Mouse (Mus musculus): ENCODE measurements around the gene Hs6st1.

The Hs6st1 gene

DNA sequence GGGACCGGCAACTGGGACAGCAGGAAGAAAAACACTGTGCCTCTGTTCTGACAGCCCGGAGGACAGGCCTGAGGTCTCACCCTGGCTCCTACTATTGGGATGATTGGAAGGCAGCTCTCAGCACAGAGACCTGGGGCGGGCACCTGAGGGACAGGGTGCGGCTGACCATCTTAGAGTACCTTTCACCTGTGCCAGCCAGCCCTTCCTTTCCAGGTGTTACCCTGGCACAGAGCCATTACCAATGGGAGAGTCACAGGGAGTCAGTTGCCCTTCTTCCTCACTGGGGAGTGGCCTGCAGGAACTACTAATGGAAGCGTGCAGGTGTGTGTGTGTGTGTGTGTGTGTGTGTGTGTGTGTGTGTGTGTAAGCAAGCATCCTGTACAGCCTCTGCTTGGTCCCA lies 15.4 kb downstream of the Hs6st1 start:
- no peak for DNase-seq (ENCODE audit: low read depth, low spot score)

DNA sequence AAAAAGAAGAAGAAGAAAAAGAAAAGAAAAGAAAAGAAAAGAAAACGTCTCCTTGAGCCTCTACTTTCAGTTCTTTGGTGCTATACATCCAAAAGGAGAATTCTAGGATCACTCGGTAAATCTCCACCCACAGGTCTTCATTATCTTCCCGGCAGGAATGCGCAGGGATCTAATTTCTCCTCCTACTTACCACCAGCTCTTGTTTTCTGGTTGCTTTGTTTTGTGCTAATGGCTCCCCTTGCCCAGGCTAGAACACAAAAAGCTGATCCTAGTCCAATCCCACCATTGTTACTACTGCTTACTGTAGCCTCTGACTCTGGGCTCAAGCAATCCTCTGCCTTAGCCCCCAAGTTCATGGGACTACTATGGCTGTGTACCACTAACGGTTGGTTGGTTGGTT lies 16.9 kb downstream of the Hs6st1 start:
- no peak for DNase-seq (ENCODE audit: low read depth, low spot score)

DNA sequence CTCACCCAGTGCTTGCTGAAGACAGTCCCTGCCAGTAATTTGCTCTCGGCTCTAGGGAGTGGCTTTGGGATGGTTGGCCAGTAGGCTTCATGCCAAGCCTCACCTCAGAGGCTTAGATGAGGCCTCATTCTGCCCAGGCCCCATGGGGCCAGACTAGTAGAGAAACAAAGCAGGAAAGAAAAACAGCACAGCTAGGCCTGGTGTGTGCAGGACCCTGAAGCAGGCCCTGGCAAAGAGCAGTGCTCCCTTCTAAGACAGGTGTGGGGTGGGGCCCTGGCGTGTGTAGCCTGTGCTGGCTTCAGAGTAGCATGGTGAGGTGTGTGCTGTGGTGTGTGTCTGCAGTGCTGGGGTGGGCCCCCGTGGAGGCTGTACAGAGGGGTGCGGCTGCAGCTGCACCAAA lies 20.2 kb downstream of the Hs6st1 start:
- DNase-seq (ENCODE audit: low read depth, low spot score), result no peak

DNA sequence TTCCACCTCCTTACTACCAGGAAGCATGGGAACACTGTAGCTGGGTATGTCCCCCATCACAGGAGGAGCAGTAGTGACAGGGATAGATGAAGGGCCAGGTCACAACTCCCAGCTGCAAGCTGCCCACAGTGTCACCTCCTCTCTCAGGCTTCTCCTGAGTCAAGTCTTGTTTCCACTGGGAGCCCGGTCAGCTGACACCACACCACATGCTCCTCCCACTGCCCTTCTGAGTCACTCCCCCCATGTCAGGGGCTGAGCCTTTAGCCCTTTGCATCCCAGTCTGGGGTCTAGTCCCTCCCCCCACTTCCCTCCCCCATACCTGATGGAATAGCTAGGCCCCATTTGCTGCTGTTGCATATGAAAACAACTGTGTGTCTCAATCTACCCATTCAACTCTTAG lies 21.3 kb downstream of the Hs6st1 start:
- DNase-seq (ENCODE audit: low read depth, low spot score), result no peak

DNA sequence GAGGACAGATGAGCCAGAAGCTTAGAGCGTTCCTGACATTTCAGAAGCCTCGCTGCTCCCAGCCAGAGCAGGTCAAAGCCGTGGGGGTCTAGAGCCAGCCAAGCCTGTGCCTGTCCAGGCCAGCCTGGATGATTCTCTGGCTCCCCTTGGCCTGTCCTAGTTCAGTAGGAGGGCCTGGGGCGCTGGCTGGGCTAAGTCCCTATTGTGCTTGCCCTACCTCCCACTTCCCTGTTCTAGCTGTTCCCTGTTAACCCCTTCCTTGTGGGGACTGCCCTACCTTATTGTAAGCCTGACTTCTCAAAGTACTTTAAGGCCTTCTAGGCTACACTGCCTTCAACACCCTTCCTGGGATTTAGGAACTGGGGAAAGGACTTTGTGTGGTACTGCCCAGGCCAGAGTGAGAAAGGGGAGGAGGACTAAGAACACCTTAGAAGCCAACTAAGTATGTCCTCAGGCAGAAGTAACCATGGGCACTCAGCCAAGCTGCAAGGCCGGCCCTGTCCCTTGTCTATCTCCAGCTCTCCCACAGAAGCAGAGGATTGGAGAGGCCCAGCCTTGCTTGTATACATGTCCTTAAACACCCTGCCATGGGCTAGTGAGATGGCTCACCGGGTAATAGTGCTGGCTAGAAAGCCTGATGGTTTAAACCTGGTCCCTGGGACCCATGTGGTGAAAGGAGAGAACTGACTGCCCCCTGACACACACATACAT lies 22.0 kb downstream of the Hs6st1 start:
- DNase-seq (ENCODE audit: low read depth, low spot score), result no peak

- no peak for DNase-seq (ENCODE audit: low read depth, low spot score)
These were observed 22.5 kb downstream of the Hs6st1 start for GRCm38 (mm10) chr1:36090722-36091110.

- no peak for DNase-seq (ENCODE audit: low read depth, low spot score)
These were observed 23.0 kb downstream of the Hs6st1 start for GRCm38 (mm10) chr1:36091246-36091645.

DNA sequence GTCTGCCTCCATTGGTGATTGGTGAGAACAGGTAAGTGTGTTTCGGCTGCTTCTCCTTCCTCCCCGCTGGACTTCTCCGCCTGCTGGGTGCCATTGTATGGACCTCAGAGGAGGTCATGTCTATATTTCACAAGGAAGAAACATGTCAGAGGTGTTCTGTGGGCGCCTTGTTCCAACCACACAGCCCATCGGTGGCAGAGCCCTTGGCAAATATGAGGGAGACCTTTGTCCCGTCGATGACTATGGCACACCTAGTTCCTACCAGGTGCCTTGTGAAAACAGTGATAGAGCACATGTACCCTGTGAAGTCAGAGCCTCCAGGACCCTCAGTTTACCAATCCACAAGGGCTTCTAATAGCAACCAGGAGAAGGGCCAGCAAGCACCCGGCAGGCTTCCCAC lies 25.5 kb downstream of the Hs6st1 start:
- no peak for DNase-seq (ENCODE audit: low read depth, low spot score)

GRCm38 (mm10) chr1:36095423-36096272 lies 27.4 kb downstream of the Hs6st1 start:
- DNase-seq (ENCODE audit: low read depth, low spot score), result no peak

DNA sequence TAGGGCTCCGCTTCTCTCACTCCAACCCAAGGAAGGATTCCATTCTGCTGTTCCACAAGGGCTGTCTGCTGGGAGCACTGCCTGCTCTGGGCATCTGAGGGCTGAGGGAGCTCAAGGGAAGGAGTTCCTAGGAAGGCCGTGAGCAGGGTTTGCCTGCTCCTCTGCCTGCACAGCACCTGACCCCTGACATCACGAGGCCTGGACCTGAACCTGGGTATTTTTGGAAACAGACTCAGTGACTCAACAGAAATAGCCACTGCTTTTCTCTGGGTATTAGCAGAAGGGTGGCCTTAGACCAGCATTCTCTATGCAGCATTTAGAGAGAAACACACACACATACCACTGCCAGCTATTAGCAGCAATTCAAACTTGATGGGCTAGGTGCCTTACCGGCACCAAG lies 30.2 kb downstream of the Hs6st1 start:
- DNase-seq (ENCODE audit: low read depth, low spot score), result no peak

DNA sequence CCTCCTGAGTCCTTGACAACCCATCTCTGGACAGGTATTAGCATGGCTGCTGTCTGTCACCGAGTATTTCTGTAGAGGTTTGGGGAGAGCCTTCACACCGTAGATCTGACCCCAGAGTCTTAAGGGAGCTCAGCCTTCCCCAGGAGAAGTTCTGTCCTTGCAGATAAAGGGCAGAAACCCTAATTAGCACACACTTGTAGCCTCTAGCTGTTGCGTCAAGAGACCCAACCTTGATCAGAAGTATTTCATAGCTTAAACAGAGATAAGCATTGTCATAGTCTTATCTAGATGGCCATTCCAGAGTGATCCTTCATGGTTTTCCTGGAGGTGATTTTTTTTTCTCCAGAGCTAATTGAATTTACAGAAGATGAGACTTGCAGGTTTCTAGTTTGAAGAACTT lies 32.2 kb downstream of the Hs6st1 start:
- no peak for DNase-seq (ENCODE audit: low read depth, low spot score)

DNA sequence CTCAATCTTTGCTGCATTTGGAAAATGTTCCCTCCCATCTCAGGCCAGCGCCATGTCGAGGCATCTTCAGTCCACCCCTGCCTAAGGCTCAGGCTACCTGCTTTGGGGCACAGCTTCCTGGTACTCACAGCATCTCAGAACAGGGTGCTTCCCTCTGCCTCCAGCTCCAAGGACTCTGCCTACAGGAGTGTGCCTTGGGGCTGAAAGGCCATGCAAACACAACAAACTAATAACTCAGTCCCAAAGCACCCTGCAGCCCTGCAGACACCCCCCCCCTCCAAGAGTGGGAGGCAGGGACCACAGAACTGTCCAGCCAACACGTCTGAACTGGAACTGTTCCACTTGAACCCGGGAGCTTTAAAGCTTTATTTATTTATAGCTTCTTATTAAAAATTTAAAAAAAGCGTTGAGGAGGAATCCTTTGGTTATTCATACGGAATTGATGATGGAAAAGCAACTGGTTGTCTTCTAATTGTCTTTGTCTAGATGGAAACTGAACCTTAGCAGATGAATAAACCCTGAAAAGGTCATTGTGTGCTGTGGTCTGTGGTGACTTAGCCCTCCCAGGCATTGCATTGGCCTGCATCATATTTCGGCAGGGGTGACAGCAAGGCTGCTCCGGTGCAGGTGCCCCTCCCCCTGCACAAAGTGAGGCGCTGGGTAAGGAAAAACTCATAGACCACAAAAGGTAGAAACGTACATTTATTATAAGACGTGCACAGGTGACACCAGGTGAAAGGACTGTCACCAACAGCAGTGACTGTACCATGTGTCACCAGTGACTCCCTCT lies 37.9 kb downstream of the Hs6st1 start:
- DNase-seq (ENCODE audit: low read depth, low spot score), result no peak

DNA sequence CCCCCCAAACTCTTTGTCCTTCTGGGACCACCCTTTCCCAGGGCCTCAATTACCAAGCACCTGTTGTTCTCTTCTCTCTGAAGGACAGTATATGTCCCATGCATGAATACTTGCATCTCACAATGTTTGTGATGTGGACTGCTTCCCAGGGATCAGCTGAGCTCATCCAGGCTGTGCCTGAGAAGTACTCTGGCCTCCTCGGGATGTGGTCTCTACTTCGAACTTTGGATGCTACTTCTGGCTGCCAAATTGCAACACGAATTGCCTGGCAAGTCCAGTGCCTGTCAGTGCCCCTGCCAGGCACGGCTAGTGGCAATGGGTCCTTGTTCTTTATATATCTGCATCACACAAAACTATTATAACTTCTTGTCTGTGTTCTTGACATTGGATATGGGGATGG lies 41.8 kb downstream of the Hs6st1 start:
- DNase-seq (ENCODE audit: low read depth, low spot score), result no peak

DNA sequence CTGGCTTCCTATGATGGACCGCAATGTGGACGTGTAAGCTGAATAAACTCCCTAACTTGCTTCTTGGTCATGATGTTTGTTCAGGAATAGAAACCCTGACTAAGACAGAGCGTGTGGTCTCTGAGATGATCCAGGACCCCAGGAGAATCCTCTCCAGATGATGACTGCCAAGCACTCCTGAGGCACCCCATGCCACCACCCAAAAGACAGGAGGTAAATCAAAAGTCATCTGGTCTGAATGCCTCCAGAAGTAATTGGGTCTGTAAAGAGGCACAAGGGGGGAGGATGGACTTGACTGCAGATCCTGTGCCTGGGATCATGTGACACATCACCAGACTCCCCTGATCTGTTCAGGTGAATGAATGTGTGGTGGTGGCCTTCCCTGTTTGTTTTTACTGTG lies 44.5 kb downstream of the Hs6st1 start:
- no peak for DNase-seq (ENCODE audit: low read depth, low spot score)

- no peak for DNase-seq (ENCODE audit: low read depth, low spot score)
These were observed 45.5 kb downstream of the Hs6st1 start for GRCm38 (mm10) chr1:36113670-36114069.

DNA sequence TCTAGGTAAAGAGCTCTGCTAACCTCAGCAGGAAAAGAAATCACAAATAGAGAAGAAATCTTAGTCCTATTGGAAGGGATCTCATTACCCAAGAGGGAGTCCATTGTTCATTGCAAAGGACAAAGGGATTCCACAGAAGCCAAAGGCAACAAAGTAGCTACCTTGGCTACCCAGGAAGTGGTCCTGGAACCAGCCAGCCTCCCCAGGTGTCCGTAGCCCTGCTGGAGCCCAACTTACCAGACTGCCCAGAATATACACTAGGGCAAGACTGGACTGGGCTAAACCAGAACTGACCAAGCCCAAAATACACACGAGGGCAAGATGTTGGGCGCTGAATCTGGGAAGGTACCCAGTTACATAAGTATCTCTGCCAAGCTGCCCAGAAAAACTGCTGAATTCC lies 46.6 kb downstream of the Hs6st1 start:
- DNase-seq (ENCODE audit: low read depth, low spot score), result no peak

DNA sequence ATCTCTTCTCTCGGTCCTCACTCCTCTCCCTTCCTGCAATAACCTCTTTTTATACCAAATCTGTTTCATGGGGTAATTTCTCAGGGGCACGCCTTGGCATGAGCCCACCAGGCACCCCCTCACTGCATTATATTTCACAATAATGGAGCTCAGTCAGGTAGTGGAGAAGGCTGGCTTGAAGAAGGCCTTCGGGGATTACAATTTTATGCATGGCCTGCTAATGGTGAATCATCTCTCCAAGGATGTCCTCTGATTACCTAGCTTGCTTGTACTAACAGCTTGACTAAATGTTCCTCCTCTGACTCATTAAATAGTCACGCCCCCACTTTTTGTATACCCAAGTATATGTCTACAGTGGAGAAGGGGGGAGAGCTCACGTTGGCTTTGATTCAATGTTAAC lies 48.3 kb downstream of the Hs6st1 start:
- DNase-seq (ENCODE audit: low read depth, low spot score), result no peak

GRCm38 (mm10) chr1:36118061-36118685 lies 50.0 kb downstream of the Hs6st1 start:
- no peak for DNase-seq (ENCODE audit: low read depth, low spot score)

GRCm38 (mm10) chr1:36118958-36119357 lies 50.8 kb downstream of the Hs6st1 start:
- DNase-seq (ENCODE audit: low read depth, low spot score), result no peak

GRCm38 (mm10) chr1:36119426-36119825 lies 51.2 kb downstream of the Hs6st1 start:
- no peak for DNase-seq (ENCODE audit: low read depth, low spot score)

- no peak for DNase-seq (ENCODE audit: low read depth, low spot score)
These were observed 53.0 kb downstream of the Hs6st1 start for GRCm38 (mm10) chr1:36121172-36121571.

- no peak for DNase-seq (ENCODE audit: low read depth, low spot score)
These were observed 56.9 kb downstream of the Hs6st1 start for GRCm38 (mm10) chr1:36125076-36125475.

Measured in embryo, embryonic 11.5 days (tissue).